Comparison of ENCODE assay signal across 29 mouse cellular contexts in the genomic region with DNA sequence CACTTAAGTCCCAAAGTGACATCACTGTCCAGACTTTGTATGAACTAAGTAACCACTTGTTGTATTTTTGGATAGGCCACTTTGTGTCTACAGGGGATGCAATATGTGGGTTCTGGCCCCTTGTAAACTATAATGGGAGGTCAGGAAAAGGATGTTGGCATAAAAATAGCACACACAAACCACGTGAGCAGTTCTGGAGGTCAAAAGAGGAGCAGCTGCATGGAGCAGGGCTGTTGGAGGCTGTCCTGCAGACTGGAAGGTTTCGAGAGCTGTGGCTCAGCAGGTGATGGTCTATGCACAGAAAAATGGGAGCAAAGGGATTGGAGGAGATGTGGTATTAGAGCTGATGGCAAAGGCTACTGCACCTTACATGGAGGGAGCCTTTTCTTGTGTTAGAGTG. TPM values are rescaled to one million over a fixed set of nuclear protein-coding genes. Genes with fewer than 3 reads are reported as not detected.
DNase-seq lines count a peak whose midpoint lies in the region; ATAC-seq and TF ChIP-seq lines count a peak whose summit lies in the region.
"Had no signal": no experiment of that assay in that cellular context is flagged by ENCODE, and none has a peak within 500 bp of the region (broad histone marks: within the 10 kb centered on the region; RNA-seq: fewer than 3 reads in every experiment).

No protein-coding gene starts in this region.

- H3K9me3 ChIP-seq in megakaryocyte, embryonic 14.5 days = no peaks in the 10 kb centered on the region
- no peaks in the 10 kb centered on the region for H3K9me3 ChIP-seq in heart, embryonic 15.5 days (replicated peaks)
- no peaks in the 10 kb centered on the region for H3K9me3 ChIP-seq in hindbrain, embryonic 16.5 days (ENCODE audit: control insufficient read depth, low read length)
- H3K9me3 ChIP-seq: embryonic facial prominence, embryonic 12.5 days; forebrain, embryonic 15.5 days; hindbrain, embryonic 10.5 days; hindbrain, embryonic 15.5 days; liver, embryonic 12.5 days; neural tube, embryonic 15.5 days; stomach, embryonic 15.5 days had no signal

- H3K4me3 ChIP-seq in megakaryocyte, embryonic 14.5 days (replicated peaks) = peak overlapping the region; percentile 59
- no peak overlapping the region for H3K4me3 ChIP-seq in heart, embryonic 15.5 days
- H3K4me3 ChIP-seq in myocyte = no peak overlapping the region
- H3K4me3 ChIP-seq in hindbrain, embryonic 16.5 days (ENCODE audit: low read length) = no peak overlapping the region
- H3K4me3 ChIP-seq: embryonic facial prominence, embryonic 12.5 days; forebrain, embryonic 15.5 days; hindbrain, embryonic 10.5 days; hindbrain, embryonic 15.5 days; liver, embryonic 12.5 days; neural tube, embryonic 15.5 days; stomach, embryonic 15.5 days had no signal

- WGBS in heart, embryonic 15.5 days = 26% methylated on average over 2 of the region's 2 CpGs
- WGBS in hindbrain, embryonic 16.5 days = 76% methylated on average over 2 of the region's 2 CpGs

- H3K4me2 ChIP-seq in heart, embryonic 15.5 days = peak overlapping the region; percentile 34
- peak overlapping the region; percentile 32 for H3K4me2 ChIP-seq in myocyte (ENCODE audit: low read depth)
- H3K4me2 ChIP-seq in hindbrain, embryonic 16.5 days (ENCODE audit: low read length) = no peak overlapping the region
- H3K4me2 ChIP-seq: embryonic facial prominence, embryonic 12.5 days; forebrain, embryonic 15.5 days; hindbrain, embryonic 15.5 days; liver, embryonic 12.5 days; neural tube, embryonic 15.5 days; stomach, embryonic 15.5 days had no signal

- peak; percentile 18 for DNase-seq in heart, adult 18-20 months
- DNase-seq in heart, postnatal 14 days = no peak
- no peak for DNase-seq in cerebellum, adult 9-10 months
- DNase-seq: cerebellum, adult 8-10 months; cerebellum, postnatal 36 days; embryo, embryonic 11 days; gastrocnemius, postnatal 36 days; kidney, adult 18-20 months; kidney, postnatal 4 days; layer of hippocampus, postnatal 36 days; left cerebral cortex, postnatal 4 days; liver, postnatal 0 days; midbrain, embryonic 14.5 days; retina, postnatal 1 day; right cerebral cortex, postnatal 14 days had no signal

- intact Hi-C loops in heart, postnatal 14 days (cut with DNase I) = no loop called here

- peaks cover 29% of the 10 kb centered on the region for H3K79me2 ChIP-seq in myocyte (ENCODE audit: control insufficient read depth, insufficient read depth)

- no peak for ATAC-seq in megakaryocyte, adult 5-6 weeks (ENCODE audit: poor library complexity, severe bottlenecking)
- ATAC-seq in heart, embryonic 15.5 days (replicated peaks; ENCODE audit: insufficient number of reproducible peaks, insufficient read depth, low FRiP score, low read depth) = 0 out of 2 replicates have a peak, but pooled peaks have one; percentile 55
- no peak for ATAC-seq in hindbrain, embryonic 16.5 days
- ATAC-seq: forebrain, embryonic 15.5 days; liver, embryonic 12.5 days; liver, postnatal 0 days; Patski had no signal

- H3K27ac ChIP-seq in heart, embryonic 15.5 days = peak overlapping the region; percentile 76
- H3K27ac ChIP-seq in hindbrain, embryonic 16.5 days (ENCODE audit: low read depth, low read length) = no peak overlapping the region
- H3K27ac ChIP-seq: embryonic facial prominence, embryonic 12.5 days; forebrain, embryonic 15.5 days; hindbrain, embryonic 10.5 days; hindbrain, embryonic 15.5 days; kidney, postnatal 0 days; liver, embryonic 12.5 days; neural tube, embryonic 15.5 days; stomach, embryonic 15.5 days had no signal

- H3K4me1 ChIP-seq in megakaryocyte, embryonic 14.5 days = peaks cover 31% of the 10 kb centered on the region
- H3K4me1 ChIP-seq in heart, embryonic 15.5 days (replicated peaks) = peaks cover 31% of the 10 kb centered on the region
- no peaks in the 10 kb centered on the region for H3K4me1 ChIP-seq in hindbrain, embryonic 16.5 days (ENCODE audit: control insufficient read depth, insufficient read depth, low read depth, low read length)
- H3K4me1 ChIP-seq: embryonic facial prominence, embryonic 12.5 days; forebrain, embryonic 15.5 days; hindbrain, embryonic 10.5 days; hindbrain, embryonic 15.5 days; liver, embryonic 12.5 days; neural tube, embryonic 15.5 days; stomach, embryonic 15.5 days had no signal

- no peak overlapping the region for H3K9ac ChIP-seq in heart, embryonic 15.5 days
- no peak overlapping the region for H3K9ac ChIP-seq in hindbrain, embryonic 16.5 days (ENCODE audit: low read depth, low read length)
- H3K9ac ChIP-seq: embryonic facial prominence, embryonic 12.5 days; forebrain, embryonic 15.5 days; hindbrain, embryonic 15.5 days; liver, embryonic 12.5 days; liver, postnatal 0 days; neural tube, embryonic 15.5 days; stomach, embryonic 15.5 days had no signal

- H3K27me3 ChIP-seq in megakaryocyte, embryonic 14.5 days (replicated peaks) = no peaks in the 10 kb centered on the region
- H3K27me3 ChIP-seq in heart, embryonic 15.5 days = no peaks in the 10 kb centered on the region
- H3K27me3 ChIP-seq in myocyte (ENCODE audit: control insufficient read depth, insufficient read depth, insufficient read length) = no peaks in the 10 kb centered on the region
- H3K27me3 ChIP-seq in hindbrain, embryonic 16.5 days (replicated peaks; ENCODE audit: control insufficient read depth, insufficient read depth, low read length) = no peaks in the 10 kb centered on the region
- H3K27me3 ChIP-seq: embryonic facial prominence, embryonic 12.5 days; forebrain, embryonic 15.5 days; hindbrain, embryonic 15.5 days; liver, embryonic 12.5 days; neural tube, embryonic 15.5 days; Patski; stomach, embryonic 15.5 days had no signal

- no peak for TF ChIP-seq POLR2A in myocyte (IDR thresholded peaks at IDR 0.05; ENCODE audit: insufficient read length, low read depth)

- no peak overlapping the region for H3ac ChIP-seq in myocyte (ENCODE audit: control insufficient read depth, insufficient read length)

- H3K36me3 ChIP-seq in megakaryocyte, embryonic 14.5 days (replicated peaks; ENCODE audit: low read length) = no peaks in the 10 kb centered on the region
- no peaks in the 10 kb centered on the region for H3K36me3 ChIP-seq in heart, embryonic 15.5 days
- no peaks in the 10 kb centered on the region for H3K36me3 ChIP-seq in myocyte (ENCODE audit: control insufficient read depth, insufficient read depth)
- no peaks in the 10 kb centered on the region for H3K36me3 ChIP-seq in hindbrain, embryonic 16.5 days (ENCODE audit: control insufficient read depth, insufficient read depth, low read length)
- H3K36me3 ChIP-seq: embryonic facial prominence, embryonic 12.5 days; forebrain, embryonic 15.5 days; hindbrain, embryonic 10.5 days; hindbrain, embryonic 15.5 days; liver, embryonic 12.5 days; neural tube, embryonic 15.5 days; stomach, embryonic 15.5 days had no signal

TF ChIP-seq in myocyte, 11 proteins besides CTCF, POLR2A, EP300 and RAD21:
- TF ChIP-seq MYOD1 (IDR thresholded peaks at IDR 0.05; ENCODE audit: control insufficient read depth in 1 of 3, insufficient read length in 2 of 3, low read depth in 2 of 3) (peak in 2 of 3 experiments; percentile 80 to 85), MAX (IDR thresholded peaks at IDR 0.05; ENCODE audit: low read depth) (no peak), USF1 (IDR thresholded peaks at IDR 0.05; ENCODE audit: low read depth) (peak; percentile 83), MYOG (IDR thresholded peaks at IDR 0.05; ENCODE audit: control insufficient read depth in 1 of 3, insufficient read depth in 1 of 3, insufficient read length in 2 of 3, low read depth in 2 of 3) (peak; percentile 57 to 83 (median 60))

RNA-seq across cellular contexts. Expression of gene Lclat1, which starts 18.6 kb away (rescaled TPM):
- 10 to 100 TPM; 97.3 to 97.5 TPM for total RNA-seq in heart, adult 18-20 months (2021)
- 100 to 1,000 TPM; 103 to 126 TPM for total RNA-seq in heart, postnatal 14 days (2021)
- 0.46 TPM in 1 of 2 replicates, not detected in the other for polyA plus RNA-seq in megakaryocyte, embryonic 14.5 days (2012; ENCODE audit: insufficient read depth, low replicate concordance)
- 12.5 and 12.8 TPM in 2 replicates for total RNA-seq in megakaryocyte, adult 5-6 weeks (2015)
- 7.0 and 9.1 TPM in 2 replicates for total RNA-seq in megakaryocyte, adult 5-6 weeks (2017)
- 35.9 and 36.3 TPM in 2 replicates for polyA plus RNA-seq in heart, embryonic 15.5 days (2015; fragmentation: Nextera tagmentation; extraction: Ambion mirVana)
- polyA plus RNA-seq in myocyte (2012; fragmentation: generic; extraction: Trizol) = 27.2 TPM
- polyA plus RNA-seq in hindbrain, embryonic 16.5 days (2015; fragmentation: Nextera tagmentation; extraction: Ambion mirVana) = 13.8 and 18.8 TPM in 2 replicates

Comparison
In these comparisons a context has a peak if more than half of its experiments do, and no peak if none do; other contexts are left out.
1. DNase-seq: peak in heart, adult 18-20 months (2 of 2); none in heart, postnatal 14 days (0 of 2) and cerebellum, adult 9-10 months (single experiment).
2. RNA of gene Lclat1, which starts 18.6 kb away (polyA plus RNA-seq): 35.9 to 36.3 TPM in heart, embryonic 15.5 days, 27.2 TPM in myocyte (single experiment) and 13.8 to 18.8 TPM in hindbrain, embryonic 16.5 days; 0.46 TPM in megakaryocyte, embryonic 14.5 days; every median in the first group is over 10 times any median in the second.